Mouse (Mus musculus): ENCODE data around the gene Col20a1.

GRCm38 (mm10) chr2:180954061-180955047 lies 32.0 kb upstream of the Col20a1 start, which contains the start of gene Nkain4:
- TF ChIP-seq CTCF (conservative IDR thresholded peaks at IDR 0.05; ENCODE audit: low read length) (no peak), POU5F1 (IDR thresholded peaks at IDR 0.05; ENCODE audit: borderline replicate concordance, low read length) (no peak)

Data from E14TG2a.4 (cell line).